Mouse (Mus musculus): ENCODE results near the gene Pex3. TPM values are rescaled to one million over a fixed set of nuclear protein-coding genes. Genes with fewer than 3 reads are reported as not detected.

The Pex3 gene
- polyA plus RNA-seq, 1 experiment, result 10.6 TPM

- no peaks in the 10 kb centered on the region for H3K27me3 ChIP-seq (ENCODE audit: control insufficient read depth, insufficient read depth, insufficient read length)
- H3K36me3 ChIP-seq (ENCODE audit: control insufficient read depth, insufficient read depth), result peaks cover 18% of the 10 kb centered on the region
- H3K79me2 ChIP-seq (ENCODE audit: control insufficient read depth, insufficient read depth), result no peaks in the 10 kb centered on the region
- TF ChIP-seq TCF3 (IDR thresholded peaks at IDR 0.05; ENCODE audit: insufficient read length, low read depth), result no peak
- peak; percentile 41 for TF ChIP-seq POLR2AphosphoS2 (IDR thresholded peaks at IDR 0.05; ENCODE audit: insufficient read length, low read depth)
- no peak for TF ChIP-seq MYOG (IDR thresholded peaks at IDR 0.05; ENCODE audit: control insufficient read depth in 1 of 3, insufficient read depth in 1 of 3, insufficient read length in 2 of 3, low read depth in 2 of 3)
- peak; percentile 27 for TF ChIP-seq POLR2A (IDR thresholded peaks at IDR 0.05; ENCODE audit: insufficient read length, low read depth)
- no peak for TF ChIP-seq REST (IDR thresholded peaks at IDR 0.05; ENCODE audit: insufficient read depth, insufficient read length)
- TF ChIP-seq MYOD1 (IDR thresholded peaks at IDR 0.05; ENCODE audit: control insufficient read depth in 1 of 3, insufficient read length in 2 of 3, low read depth in 2 of 3), result no peak
- TF ChIP-seq CEBPB (IDR thresholded peaks at IDR 0.05; ENCODE audit: insufficient read depth, poor library complexity, severe bottlenecking), result no peak
- peak overlapping the region; percentile 53 for H3K4me2 ChIP-seq (ENCODE audit: low read depth)
- no peak overlapping the region for H3K4me3 ChIP-seq
- no peak overlapping the region for H3ac ChIP-seq (ENCODE audit: control insufficient read depth, insufficient read length)
Measured at GRCm38 (mm10) chr10:13564364-13565079, 11.6 kb upstream of the Pex3 start.

- Histone ChIP-seq H3K4me2 (ENCODE audit: low read depth) (no peak overlapping the region), H3K27me3 (ENCODE audit: control insufficient read depth, insufficient read depth, insufficient read length) (no peaks in the 10 kb centered on the region), H3K4me3 (no peak overlapping the region), H3K36me3 (ENCODE audit: control insufficient read depth, insufficient read depth) (peaks cover 18% of the 10 kb centered on the region), H3ac (ENCODE audit: control insufficient read depth, insufficient read length) (no peak overlapping the region), H3K79me2 (ENCODE audit: control insufficient read depth, insufficient read depth) (no peaks in the 10 kb centered on the region)
- TF ChIP-seq E2F4 (IDR thresholded peaks at IDR 0.05; ENCODE audit: insufficient read depth) (no peak), USF1 (IDR thresholded peaks at IDR 0.05; ENCODE audit: low read depth) (no peak), MYOG (IDR thresholded peaks at IDR 0.05; ENCODE audit: control insufficient read depth in 1 of 3, insufficient read depth in 1 of 3, insufficient read length in 2 of 3, low read depth in 2 of 3) (no peak), POLR2AphosphoS2 (IDR thresholded peaks at IDR 0.05; ENCODE audit: insufficient read length, low read depth) (no peak), TCF12 (IDR thresholded peaks at IDR 0.05; ENCODE audit: insufficient read depth, poor library complexity, severe bottlenecking) (no peak), MYOD1 (IDR thresholded peaks at IDR 0.05; ENCODE audit: control insufficient read depth in 1 of 3, insufficient read length in 2 of 3, low read depth in 2 of 3) (no peak), REST (IDR thresholded peaks at IDR 0.05; ENCODE audit: insufficient read depth, insufficient read length) (no peak), POLR2A (IDR thresholded peaks at IDR 0.05; ENCODE audit: insufficient read length, low read depth) (no peak), CEBPB (IDR thresholded peaks at IDR 0.05; ENCODE audit: insufficient read depth, poor library complexity, severe bottlenecking) (no peak), SRF (IDR thresholded peaks at IDR 0.05; ENCODE audit: control insufficient read depth, insufficient read length, low read depth) (no peak), MAX (IDR thresholded peaks at IDR 0.05; ENCODE audit: low read depth) (no peak), TCF3 (IDR thresholded peaks at IDR 0.05; ENCODE audit: insufficient read length, low read depth) (no peak)
Measured at GRCm38 (mm10) chr10:13560014-13560674, 7.2 kb upstream of the Pex3 start.

GRCm38 (mm10) chr10:13554316-13554715 lies 1.4 kb upstream of the Pex3 start:
- Histone ChIP-seq H3ac (ENCODE audit: control insufficient read depth, insufficient read length) (no peak overlapping the region), H3K4me2 (ENCODE audit: low read depth) (no peak overlapping the region), H3K36me3 (ENCODE audit: control insufficient read depth, insufficient read depth) (no peaks in the 10 kb centered on the region), H3K4me3 (peak overlapping the region; percentile 87), H3K79me2 (ENCODE audit: control insufficient read depth, insufficient read depth) (peaks cover 9% of the 10 kb centered on the region), H3K27me3 (ENCODE audit: control insufficient read depth, insufficient read depth, insufficient read length) (no peaks in the 10 kb centered on the region)
- TF ChIP-seq SRF (IDR thresholded peaks at IDR 0.05; ENCODE audit: control insufficient read depth, insufficient read length, low read depth), result no peak

- peak overlapping the region; percentile 87 for H3K4me3 ChIP-seq
- no peaks in the 10 kb centered on the region for H3K36me3 ChIP-seq (ENCODE audit: control insufficient read depth, insufficient read depth)
- H3ac ChIP-seq (ENCODE audit: control insufficient read depth, insufficient read length), result peak overlapping the region; percentile 82
- peaks cover 9% of the 10 kb centered on the region for H3K79me2 ChIP-seq (ENCODE audit: control insufficient read depth, insufficient read depth)
- TF ChIP-seq MYOG (IDR thresholded peaks at IDR 0.05; ENCODE audit: control insufficient read depth in 1 of 3, insufficient read depth in 1 of 3, insufficient read length in 2 of 3, low read depth in 2 of 3), result no peak
- TF ChIP-seq TCF12 (IDR thresholded peaks at IDR 0.05; ENCODE audit: insufficient read depth, poor library complexity, severe bottlenecking), result no peak
- no peak for TF ChIP-seq SRF (IDR thresholded peaks at IDR 0.05; ENCODE audit: control insufficient read depth, insufficient read length, low read depth)
- no peak for TF ChIP-seq CEBPB (IDR thresholded peaks at IDR 0.05; ENCODE audit: insufficient read depth, poor library complexity, severe bottlenecking)
- no peak for TF ChIP-seq MAX (IDR thresholded peaks at IDR 0.05; ENCODE audit: low read depth)
- no peak for TF ChIP-seq E2F4 (IDR thresholded peaks at IDR 0.05; ENCODE audit: insufficient read depth)
- TF ChIP-seq USF1 (IDR thresholded peaks at IDR 0.05; ENCODE audit: low read depth), result no peak
- TF ChIP-seq MYOD1 (IDR thresholded peaks at IDR 0.05; ENCODE audit: control insufficient read depth in 1 of 3, insufficient read length in 2 of 3, low read depth in 2 of 3), result no peak
- TF ChIP-seq REST (IDR thresholded peaks at IDR 0.05; ENCODE audit: insufficient read depth, insufficient read length), result no peak
- no peak for TF ChIP-seq TCF3 (IDR thresholded peaks at IDR 0.05; ENCODE audit: insufficient read length, low read depth)
- TF ChIP-seq POLR2AphosphoS2 (IDR thresholded peaks at IDR 0.05; ENCODE audit: insufficient read length, low read depth), result no peak
- TF ChIP-seq POLR2A (IDR thresholded peaks at IDR 0.05; ENCODE audit: insufficient read length, low read depth), result no peak
- peak overlapping the region; percentile 98 for H3K4me2 ChIP-seq (ENCODE audit: low read depth)
- H3K27me3 ChIP-seq (ENCODE audit: control insufficient read depth, insufficient read depth, insufficient read length), result no peaks in the 10 kb centered on the region
Measured at GRCm38 (mm10) chr10:13553498-13553985, 600 bp upstream of the Pex3 start.
